Mouse (Mus musculus) liver, embryonic 14.5 days (tissue): Measurements from ENCODE around the gene Gm20661. TPM values are rescaled to one million over a fixed set of nuclear protein-coding genes. Genes with fewer than 3 reads are reported as not detected.

Experiments
- ATAC-seq: fragments of 200-750 bp; cut with Nextera tagmentation; 2 replicates; pipeline ENCODE4 v1.8.0; 2017; ENCODE audit warnings: moderate number of reproducible peaks, mild to moderate bottlenecking, moderate library complexity; ENCODE audit not compliant: insufficient read depth
- DNase-seq, 3 experiments: peaks; one replicate each; pipeline ENCODE4 v3.0.0-alpha.2; 2012 to 2013; ENCODE audit warnings: low read depth in 3 of 3, low spot score in 3 of 3
- H3K27ac ChIP-seq: fragments of 300-500 bp; sonication (generic); 2 replicates; pipeline ENCODE4 v1.5.1; 2014; ENCODE audit warnings: moderate library complexity, mild to moderate bottlenecking, control low read depth, inconsistent platforms
- H3K27me3 ChIP-seq: fragments of 300-500 bp; sonication (generic); 2 replicates; pipeline ENCODE4 v1.6.1; 2014; ENCODE audit warnings: mild to moderate bottlenecking, low read length, moderate library complexity; ENCODE audit not compliant: control insufficient read depth, insufficient read depth
- H3K36me3 ChIP-seq: fragments of 300-500 bp; sonication (generic); replicated peaks from 2 replicates; pipeline ENCODE4 v1.6.1; 2014; ENCODE audit warnings: low read depth; ENCODE audit not compliant: control insufficient read depth, insufficient read depth
- H3K4me1 ChIP-seq, 2 experiments: fragments of 200-500 bp in 1 of 2; fragments of 300-500 bp in 1 of 2; sonication (generic) in 1 of 2; replicated peaks; 2 replicates each; pipeline ENCODE4 v1.6.1; 2012 to 2014; ENCODE audit warnings: antibody characterized with exemption in 1 of 2, inconsistent platforms in 1 of 2, low read length in 1 of 2; ENCODE audit not compliant: control insufficient read depth in 2 of 2, insufficient read depth in 2 of 2
- H3K4me2 ChIP-seq: fragments of 300-500 bp; sonication (generic); 2 replicates; pipeline ENCODE4 v1.6.1; 2014; ENCODE audit warnings: low read depth, mild to moderate bottlenecking, control low read depth, moderate library complexity
- H3K4me3 ChIP-seq, 2 experiments: fragments of 200-500 bp in 1 of 2; fragments of 300-500 bp in 1 of 2; sonication (generic) in 1 of 2; 2 replicates each; pipeline ENCODE4 v1.5.1; 2012 to 2014; ENCODE audit warnings: low read depth in 2 of 2, low read length in 2 of 2, mild to moderate bottlenecking in 2 of 2, control low read depth in 1 of 2, inconsistent platforms in 1 of 2, moderate library complexity in 1 of 2; ENCODE audit not compliant: insufficient read depth in 1 of 2
- H3K9ac ChIP-seq: fragments of 300-500 bp; sonication (generic); replicated peaks from 2 replicates; pipeline ENCODE4 v1.6.1; 2014; ENCODE audit warnings: mild to moderate bottlenecking, control low read depth, moderate library complexity
- H3K9me3 ChIP-seq: fragments of 300-500 bp; sonication (generic); 2 replicates; pipeline ENCODE4 v1.6.1; 2016; ENCODE audit warnings: low read length, mixed read lengths; ENCODE audit not compliant: control insufficient read depth
- CTCF ChIP-seq: IDR thresholded peaks from 2 replicates; pipeline ENCODE4 v1.5.1; 2016; ENCODE audit warnings: antibody characterized with exemption, low read depth, control low read depth
- EP300 ChIP-seq: IDR thresholded peaks from 2 replicates; pipeline ENCODE4 v1.6.1; 2016; ENCODE audit warnings: antibody characterized with exemption, low read depth
- WGBS: fragments of 180-500 bp; shearing (Covaris S2); extraction: QIAGEN DNeasy Blood & Tissue Kit; methylation state at CpG from one replicate; pipeline ENCODE4 v1.1.7; 2014; ENCODE audit not compliant: insufficient replicate concordance; 5-methylcytosine and 5-hydroxymethylcytosine counted together
- polyA plus RNA-seq, 2 experiments: library from polyadenylated mRNA; depleted of rRNA in 1 of 2; stranded (reverse) in 1 of 2; unstranded in 1 of 2; fragments of >200 nt; fragmentation: Nextera tagmentation in 1 of 2; extraction: Ambion mirVana in 1 of 2; gene quantifications; 2 replicates each; pipeline versions ENCODE4 v1.2.1 to v1.2.3; 2012 to 2014

Gene Gm20661
- polyA plus RNA-seq, 2 experiments, result 0.06 to 0.64 TPM

DNA sequence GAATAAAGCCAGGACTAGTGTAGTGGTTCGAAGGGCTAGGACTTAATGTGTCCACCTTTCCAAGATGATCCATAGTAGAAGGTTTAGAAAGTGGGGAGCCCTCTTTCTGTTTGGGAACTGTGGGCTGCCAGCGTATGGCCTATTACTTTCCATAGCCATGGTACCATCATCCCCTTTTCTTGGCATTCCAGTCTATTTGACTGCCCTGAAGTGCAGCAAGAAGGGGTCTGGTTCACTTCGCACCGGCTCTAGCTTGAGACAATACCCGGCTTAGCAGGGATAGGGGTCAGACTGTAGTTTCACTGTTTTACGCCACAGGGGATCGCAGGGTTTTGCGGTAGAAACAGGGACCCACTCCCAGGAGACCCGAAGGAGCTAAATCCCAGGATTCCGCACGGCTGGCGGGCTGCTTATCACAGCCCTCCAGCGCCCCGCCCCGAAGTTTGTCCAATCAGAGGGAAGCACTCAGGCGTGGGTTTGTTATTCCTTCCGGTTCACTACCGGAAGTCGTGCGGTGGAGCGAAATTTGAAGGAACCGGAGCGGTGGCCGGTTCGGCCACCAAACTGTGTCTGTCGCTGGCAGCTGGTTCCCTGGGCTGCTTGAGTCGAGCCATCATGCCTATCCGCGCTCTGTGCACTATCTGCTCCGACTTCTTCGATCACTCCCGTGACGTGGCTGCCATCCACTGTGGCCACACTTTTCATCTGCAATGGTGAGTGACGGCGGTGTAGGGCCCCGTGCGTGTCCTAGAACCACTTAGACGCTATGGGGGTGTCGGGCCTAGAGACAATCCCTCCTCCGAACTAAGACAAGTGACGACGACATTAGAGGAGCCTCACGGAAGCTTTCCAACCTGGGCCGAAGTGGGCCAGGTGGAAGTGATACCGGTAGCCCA, 32.1 kb upstream of the Gm20661 start:
- no peaks in the 10 kb centered on the region for H3K36me3 ChIP-seq
- H3K9ac ChIP-seq, result peak overlapping the region; percentile 82
- H3K27me3 ChIP-seq, result no peaks in the 10 kb centered on the region
- peak overlapping the region; percentile 80 for H3K4me2 ChIP-seq
- peak overlapping the region; percentile 90 to 93 for H3K4me3 ChIP-seq
- H3K4me1 ChIP-seq, result peaks cover 7 to 17% of the 10 kb centered on the region in 2 experiments; a peak in 3 of 4 replicates
- peak overlapping the region; percentile 56 for H3K27ac ChIP-seq
- 14% methylated on average over 45 of the region's 45 CpGs for WGBS
- TF ChIP-seq EP300 (no peak), CTCF (no peak)
- ATAC-seq (peak; percentile 88), DNase-seq (peak; percentile 85 to 87 (median 86))
- no peaks in the 10 kb centered on the region for H3K9me3 ChIP-seq

GRCm38 (mm10) chr9:107955613-107956289, 27.1 kb upstream of the Gm20661 start:
- DNase-seq (no peak), ATAC-seq (no peak)
- H3K4me2 ChIP-seq, result no peak overlapping the region
- TF ChIP-seq CTCF, result no peak
- TF ChIP-seq EP300, result no peak
- H3K27ac ChIP-seq, result no peak overlapping the region
- peaks cover 3 to 8% of the 10 kb centered on the region in 2 experiments; a peak in 3 of 4 replicates for H3K4me1 ChIP-seq
- H3K27me3 ChIP-seq, result no peaks in the 10 kb centered on the region
- 78% methylated on average over 6 of the region's 6 CpGs for WGBS
- peaks cover 28% of the 10 kb centered on the region for H3K36me3 ChIP-seq
- no peak overlapping the region for H3K4me3 ChIP-seq
- no peak overlapping the region for H3K9ac ChIP-seq
- no peaks in the 10 kb centered on the region for H3K9me3 ChIP-seq

DNA sequence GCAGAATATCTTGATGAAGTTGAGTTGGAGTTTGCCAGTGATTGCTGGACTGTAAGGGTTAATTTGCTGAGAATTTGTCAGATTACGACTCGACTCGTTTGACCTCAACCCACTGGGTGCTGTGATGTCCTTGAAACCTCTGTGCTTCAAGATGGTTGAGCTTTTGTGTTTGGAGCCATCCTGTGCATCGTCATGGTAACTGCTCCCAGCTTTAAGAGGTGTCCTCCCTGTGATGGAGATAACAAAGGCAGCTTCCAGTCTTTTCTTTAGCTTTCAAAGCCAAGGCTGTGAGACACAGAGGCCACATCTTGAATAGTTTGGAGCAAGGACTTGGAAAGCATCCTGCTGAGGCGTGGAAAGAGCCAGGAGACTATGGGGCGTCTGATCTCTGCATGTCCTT, 25.7 kb upstream of the Gm20661 start:
- no peak overlapping the region for H3K4me3 ChIP-seq
- no peak for ATAC-seq

GRCm38 (mm10) chr9:107959896-107960295, 23.0 kb upstream of the Gm20661 start:
- TF ChIP-seq CTCF, result no peak
- TF ChIP-seq EP300, result no peak
- Histone ChIP-seq H3K36me3 (peaks cover 46% of the 10 kb centered on the region), H3K27me3 (no peaks in the 10 kb centered on the region), H3K4me1 (peaks cover 0 to 4% of the 10 kb centered on the region in 2 experiments; a peak in 1 of 4 replicates), H3K4me2 (no peak overlapping the region), H3K9me3 (no peaks in the 10 kb centered on the region), H3K27ac (no peak overlapping the region), H3K4me3 (no peak overlapping the region), H3K9ac (no peak overlapping the region)
- DNase-seq, result no peak
- 80% methylated on average over 6 of the region's 6 CpGs for WGBS
- ATAC-seq, result no peak

More for the DNA sequence above, 25.7 kb upstream of the Gm20661 start:
- H3K27me3 ChIP-seq, result no peaks in the 10 kb centered on the region
- no peaks in the 10 kb centered on the region for H3K9me3 ChIP-seq
- H3K4me1 ChIP-seq, result peaks cover 0 to 3% of the 10 kb centered on the region in 2 experiments; a peak in 2 of 4 replicates
- H3K36me3 ChIP-seq, result peaks cover 42% of the 10 kb centered on the region
- H3K27ac ChIP-seq, result no peak overlapping the region
- 61% methylated on average over 6 of the region's 6 CpGs for WGBS
- no peak overlapping the region for H3K4me2 ChIP-seq
- TF ChIP-seq EP300 (no peak), CTCF (no peak)
- no peak for DNase-seq
- no peak overlapping the region for H3K9ac ChIP-seq

- DNase-seq (no peak), ATAC-seq (no peak)
- Histone ChIP-seq H3K4me2 (no peak overlapping the region), H3K4me3 (no peak overlapping the region), H3K27me3 (no peaks in the 10 kb centered on the region), H3K9me3 (no peaks in the 10 kb centered on the region), H3K9ac (no peak overlapping the region), H3K36me3 (peaks cover 46% of the 10 kb centered on the region), H3K4me1 (peaks cover 0 to 4% of the 10 kb centered on the region in 2 experiments; a peak in 1 of 4 replicates), H3K27ac (no peak overlapping the region)
- TF ChIP-seq CTCF (peak; percentile 51), EP300 (no peak)
- WGBS, result 61% methylated on average over 4 of the region's 4 CpGs
Measured at GRCm38 (mm10) chr9:107960928-107961327, 21.9 kb upstream of the Gm20661 start.
